Mouse (Mus musculus): ENCODE data around the gene Olfr1113. TPM values are rescaled to one million over a fixed set of nuclear protein-coding genes. Genes with fewer than 3 reads are reported as not detected.
"Not testable (repeated sequence)": the region's sequence is repeated elsewhere in the genome, so short reads cannot be mapped to it uniquely, and the experiment has no call there.

Gene Olfr1113
- not detected for total RNA-seq (2022)

GRCm38 (mm10) chr2:87208670-87209069 is at the start of gene Olfr1113:
Gene Olfr1113 (plus strand): TSS chr2:87208970.
- no peak for DNase-seq

- DNase-seq: not testable (repeated sequence)
Observed at GRCm38 (mm10) chr2:87167731-87168130, 41.0 kb upstream of the Olfr1113 start.

GRCm38 (mm10) chr2:87187498-87187897 is 21.3 kb upstream of the Olfr1113 start, which contains the start of gene Olfr1112:
Gene Olfr1112 (plus strand): TSS chr2:87187798.
- no peak for DNase-seq

- DNase-seq: no peak
Observed at GRCm38 (mm10) chr2:87247713-87248112, 38.9 kb downstream of the Olfr1113 start, which contains the start of gene Olfr1115. Gene Olfr1115 (plus strand): TSS chr2:87248013.

Small RNA genes within 50 kb of the gene (microRNA-seq; reads per million reads assigned to microRNA genes)
- gene Gm27438: 0 reads per million in 2 experiments

Other genes with a start within 250 kb of the Olfr1113 start
- gene Olfr1099, start 248.3 kb upstream of the Olfr1113 start, total RNA-seq (2022): not detected
- gene Olfr1100, start 229.0 kb upstream of the Olfr1113 start, total RNA-seq (2022): not detected
- not detected for gene Olfr1101, start 217.7 kb upstream of the Olfr1113 start, total RNA-seq (2022)
- not detected for gene Olfr1102, start 210.6 kb upstream of the Olfr1113 start, total RNA-seq (2022)
- gene Olfr1104, start 181.9 kb upstream of the Olfr1113 start, total RNA-seq (2022): not detected
- not detected for gene Olfr1105, start 172.4 kb upstream of the Olfr1113 start, total RNA-seq (2022)
- not detected for gene Olfr1106, start 156.7 kb upstream of the Olfr1113 start, total RNA-seq (2022)
- gene Olfr1107, start 133.2 kb upstream of the Olfr1113 start, total RNA-seq (2022): not detected
- not detected for gene Olfr1109, start 113.0 kb upstream of the Olfr1113 start, total RNA-seq (2022)
- not detected for gene Olfr259, start 94.4 kb upstream of the Olfr1113 start, total RNA-seq (2022)
- gene Olfr1110, start 68.7 kb upstream of the Olfr1113 start, total RNA-seq (2022): not detected
- gene Olfr1111, start 56.3 kb upstream of the Olfr1113 start, total RNA-seq (2022): not detected
- not detected for gene Olfr1112, start 21.2 kb upstream of the Olfr1113 start, total RNA-seq (2022)
- gene Olfr1115, start 39.0 kb downstream of the Olfr1113 start, total RNA-seq (2022): not detected
- not detected for gene Olfr1116, start 58.6 kb downstream of the Olfr1113 start, total RNA-seq (2022)
- not detected for gene Olfr1118, start 98.6 kb downstream of the Olfr1113 start, total RNA-seq (2022)
- not detected for gene Olfr1120, start 145.8 kb downstream of the Olfr1113 start, total RNA-seq (2022)
- not detected for gene Olfr1121, start 160.9 kb downstream of the Olfr1113 start, total RNA-seq (2022)
- under 1 TPM in 1 of 4 experiments, not detected in 3; 0.12 TPM for gene Olfr1122, start 176.9 kb downstream of the Olfr1113 start, total RNA-seq (2022)
- gene Olfr1123, start 207.7 kb downstream of the Olfr1113 start, total RNA-seq (2022): not detected
- gene Olfr1124, start 221.3 kb downstream of the Olfr1113 start, total RNA-seq (2022): not detected
- gene Olfr1126, start 245.0 kb downstream of the Olfr1113 start, total RNA-seq (2022): not detected